ENCODE assay signal across 11 mouse cellular contexts in genomic region chr9:116762395-116763025, GRCm38 (mm10).
DNase-seq lines count a peak whose midpoint lies in the region; ATAC-seq and TF ChIP-seq lines count a peak whose summit lies in the region.
"Had no signal": no experiment of that assay in that cellular context is flagged by ENCODE, and none has a peak within 500 bp of the region (broad histone marks: within the 10 kb centered on the region; RNA-seq: fewer than 3 reads in every experiment).

No protein-coding gene starts in this region.

- peak; percentile 65; the same call in 1 of the 2 replicates for ATAC-seq in lung, embryonic 16.5 days (ENCODE audit: low read depth)
- peak; percentile 63; the same call in 1 of the 2 replicates for ATAC-seq in intestine, postnatal 0 days
- no peak for ATAC-seq in limb, embryonic 11.5 days (ENCODE audit: insufficient number of reproducible peaks, low FRiP score, low TSS enrichment, low read depth)
- peak; percentile 35 for ATAC-seq in stomach, postnatal 0 days (ENCODE audit: low FRiP score, low TSS enrichment)
- no peak for ATAC-seq in megakaryocyte, adult 5-6 weeks (ENCODE audit: poor library complexity, severe bottlenecking)

- no peak for TF ChIP-seq CTCF in intestine, postnatal 0 days (IDR thresholded peaks at IDR 0.05; ENCODE audit: low read depth)
- TF ChIP-seq CTCF in stomach, postnatal 0 days (IDR thresholded peaks at IDR 0.05; ENCODE audit: low read depth), result no peak

- no peak overlapping the region for H3K27ac ChIP-seq in lung, embryonic 16.5 days (ENCODE audit: low read length)
- H3K27ac ChIP-seq in intestine, postnatal 0 days (ENCODE audit: low read depth, low read length), result no peak overlapping the region
- 0 out of 2 replicates have a peak overlapping the region, but pooled peaks have one; percentile 14 for H3K27ac ChIP-seq in limb, embryonic 11.5 days (replicated peaks; ENCODE audit: low read depth, low read length)
- 0 out of 2 replicates have a peak overlapping the region, but pooled peaks have one; percentile 35 for H3K27ac ChIP-seq in stomach, postnatal 0 days (replicated peaks)
- H3K27ac ChIP-seq: liver, embryonic 15.5 days; neural tube, embryonic 12.5 days had no signal

- no peak overlapping the region for H3K4me3 ChIP-seq in lung, embryonic 16.5 days (ENCODE audit: low read length)
- H3K4me3 ChIP-seq in intestine, postnatal 0 days (ENCODE audit: low read depth, low read length), result no peak overlapping the region
- H3K4me3 ChIP-seq in limb, embryonic 11.5 days (ENCODE audit: low read depth, low read length), result no peak overlapping the region
- H3K4me3 ChIP-seq in stomach, postnatal 0 days (ENCODE audit: low read depth, low read length), result no peak overlapping the region
- H3K4me3 ChIP-seq: liver, embryonic 15.5 days; neural tube, embryonic 12.5 days had no signal

- WGBS in lung, embryonic 16.5 days, result 51% methylated on average over 10 of the region's 10 CpGs
- WGBS in intestine, postnatal 0 days, result 51% methylated on average over 10 of the region's 10 CpGs
- WGBS in limb, embryonic 11.5 days, result 41% methylated on average over 10 of the region's 10 CpGs
- WGBS in stomach, postnatal 0 days, result 53% methylated on average over 10 of the region's 10 CpGs

- no peak for DNase-seq in lung, adult 18-20 months
- DNase-seq in limb, embryonic 11.5 days (ENCODE audit: low spot score), result peak; percentile 46
- peak; percentile 16 for DNase-seq in stomach, postnatal 0 days (ENCODE audit: low spot score)
- no peak for DNase-seq in frontal cortex, postnatal 14 days (ENCODE audit: low spot score in 2 of 2)
- DNase-seq in adrenal gland, adult 2 months, result no peak
- DNase-seq: cerebellum, adult 2 months had no signal

- no peak overlapping the region for H3K4me2 ChIP-seq in lung, embryonic 16.5 days (ENCODE audit: low read depth, low read length)
- no peak overlapping the region for H3K4me2 ChIP-seq in intestine, postnatal 0 days (replicated peaks; ENCODE audit: low read depth)
- no peak overlapping the region for H3K4me2 ChIP-seq in limb, embryonic 11.5 days (ENCODE audit: low read depth, severe bottlenecking)
- H3K4me2 ChIP-seq in stomach, postnatal 0 days (replicated peaks; ENCODE audit: low read depth), result no peak overlapping the region
- H3K4me2 ChIP-seq: liver, embryonic 15.5 days; neural tube, embryonic 12.5 days had no signal

- H3K4me1 ChIP-seq in lung, embryonic 16.5 days (replicated peaks; ENCODE audit: control insufficient read depth, insufficient read depth, low read length), result no peaks in the 10 kb centered on the region
- no peaks in the 10 kb centered on the region for H3K4me1 ChIP-seq in intestine, postnatal 0 days (replicated peaks; ENCODE audit: control insufficient read depth, insufficient read depth, low read length)
- peaks cover 11% of the 10 kb centered on the region for H3K4me1 ChIP-seq in limb, embryonic 11.5 days (ENCODE audit: control insufficient read depth, insufficient read depth, low read length)
- no peaks in the 10 kb centered on the region for H3K4me1 ChIP-seq in stomach, postnatal 0 days (replicated peaks; ENCODE audit: control insufficient read depth, insufficient read depth)
- H3K4me1 ChIP-seq: liver, embryonic 15.5 days; neural tube, embryonic 12.5 days had no signal

- no peaks in the 10 kb centered on the region; the same call in 1 of the 2 replicates for H3K36me3 ChIP-seq in lung, embryonic 16.5 days (ENCODE audit: control insufficient read depth, insufficient read depth, low read length)
- no peaks in the 10 kb centered on the region for H3K36me3 ChIP-seq in intestine, postnatal 0 days (ENCODE audit: control insufficient read depth, insufficient read depth)
- H3K36me3 ChIP-seq in limb, embryonic 11.5 days (ENCODE audit: control insufficient read depth, insufficient read depth, low read length), result no peaks in the 10 kb centered on the region
- H3K36me3 ChIP-seq in stomach, postnatal 0 days (ENCODE audit: control insufficient read depth, insufficient read depth, low read length), result no peaks in the 10 kb centered on the region
- H3K36me3 ChIP-seq: liver, embryonic 15.5 days; neural tube, embryonic 12.5 days had no signal

- no peak for TF ChIP-seq EP300 in stomach, postnatal 0 days (optimal IDR thresholded peaks at IDR 0.05)

- no peaks in the 10 kb centered on the region for H3K27me3 ChIP-seq in lung, embryonic 16.5 days (ENCODE audit: control insufficient read depth, insufficient read depth, low read depth, low read length)
- H3K27me3 ChIP-seq in intestine, postnatal 0 days (replicated peaks; ENCODE audit: control insufficient read depth, insufficient read depth, low read length), result no peaks in the 10 kb centered on the region
- H3K27me3 ChIP-seq in limb, embryonic 11.5 days (ENCODE audit: control insufficient read depth, insufficient read depth, low read length), result no peaks in the 10 kb centered on the region
- H3K27me3 ChIP-seq in stomach, postnatal 0 days (ENCODE audit: control insufficient read depth, insufficient read depth, low read length), result no peaks in the 10 kb centered on the region
- H3K27me3 ChIP-seq: liver, embryonic 15.5 days; neural tube, embryonic 12.5 days had no signal

- H3K9me3 ChIP-seq in lung, embryonic 16.5 days (ENCODE audit: control insufficient read depth, low read length), result no peaks in the 10 kb centered on the region
- no peaks in the 10 kb centered on the region for H3K9me3 ChIP-seq in intestine, postnatal 0 days (ENCODE audit: control insufficient read depth)
- H3K9me3 ChIP-seq in limb, embryonic 11.5 days (ENCODE audit: control insufficient read depth, low read length), result no peaks in the 10 kb centered on the region
- H3K9me3 ChIP-seq in stomach, postnatal 0 days (ENCODE audit: control insufficient read depth, low read length), result no peaks in the 10 kb centered on the region
- H3K9me3 ChIP-seq: liver, embryonic 15.5 days; neural tube, embryonic 12.5 days had no signal

- H3K9ac ChIP-seq in lung, embryonic 16.5 days (ENCODE audit: low read length), result no peak overlapping the region
- no peak overlapping the region for H3K9ac ChIP-seq in intestine, postnatal 0 days (ENCODE audit: low read depth, low read length)
- no peak overlapping the region for H3K9ac ChIP-seq in limb, embryonic 11.5 days (ENCODE audit: low read length)
- H3K9ac ChIP-seq in stomach, postnatal 0 days (ENCODE audit: low read length), result no peak overlapping the region
- H3K9ac ChIP-seq: liver, embryonic 15.5 days; neural tube, embryonic 12.5 days had no signal

Comparison
In these comparisons a context has a peak if more than half of its experiments do, and no peak if none do; other contexts are left out.
1. ATAC-seq: peak in lung, embryonic 16.5 days (single experiment), intestine, postnatal 0 days (single experiment) and stomach, postnatal 0 days (single experiment); none in limb, embryonic 11.5 days (single experiment) and megakaryocyte, adult 5-6 weeks (single experiment).
2. H3K27ac ChIP-seq: peak in limb, embryonic 11.5 days (single experiment) and stomach, postnatal 0 days (single experiment); none in lung, embryonic 16.5 days (single experiment) and intestine, postnatal 0 days (single experiment).
3. DNase-seq: peak in limb, embryonic 11.5 days (single experiment) and stomach, postnatal 0 days (single experiment); none in lung, adult 18-20 months (0 of 2), frontal cortex, postnatal 14 days (0 of 2) and adrenal gland, adult 2 months (single experiment).